Mouse (Mus musculus): ENCODE measurements around the gene Cdk12.

Gene Cdk12

GRCm38 (mm10) chr11:98318421-98319116 is 115.7 kb downstream of the Cdk12 start:
- no peak for DNase-seq (ENCODE audit: low read depth, low spot score)
- Histone ChIP-seq H3K36me3 (ENCODE audit: control insufficient read depth, insufficient read depth, low read length, poor library complexity, severe bottlenecking) (no peaks in the 10 kb centered on the region), H3K27me3 (ENCODE audit: control insufficient read depth, insufficient read depth, low read length, poor library complexity, severe bottlenecking) (peaks cover 2% of the 10 kb centered on the region; the same call in 1 of the 2 replicates)

- H3K36me3 ChIP-seq (ENCODE audit: control insufficient read depth, insufficient read depth, low read length, poor library complexity, severe bottlenecking), result no peaks in the 10 kb centered on the region
Observed at GRCm38 (mm10) chr11:98319120-98319519, 116.3 kb downstream of the Cdk12 start.

GRCm38 (mm10) chr11:98319544-98319943 is 116.7 kb downstream of the Cdk12 start:
- DNase-seq (ENCODE audit: low read depth, low spot score), result no peak
- H3K36me3 ChIP-seq (ENCODE audit: control insufficient read depth, insufficient read depth, low read length, poor library complexity, severe bottlenecking), result no peaks in the 10 kb centered on the region

More at GRCm38 (mm10) chr11:98319120-98319519, 116.3 kb downstream of the Cdk12 start:
- H3K27me3 ChIP-seq (ENCODE audit: control insufficient read depth, insufficient read depth, low read length, poor library complexity, severe bottlenecking), result peaks cover 2% of the 10 kb centered on the region; the same call in 1 of the 2 replicates
- DNase-seq (ENCODE audit: low read depth, low spot score), result no peak

GRCm38 (mm10) chr11:98319944-98320343 is 117.1 kb downstream of the Cdk12 start:
- H3K27me3 ChIP-seq (ENCODE audit: control insufficient read depth, insufficient read depth, low read length, poor library complexity, severe bottlenecking), result peaks cover 2% of the 10 kb centered on the region; the same call in 1 of the 2 replicates
- no peaks in the 10 kb centered on the region for H3K36me3 ChIP-seq (ENCODE audit: control insufficient read depth, insufficient read depth, low read length, poor library complexity, severe bottlenecking)
- no peak for DNase-seq (ENCODE audit: low read depth, low spot score)

More at GRCm38 (mm10) chr11:98319544-98319943, 116.7 kb downstream of the Cdk12 start:
- H3K27me3 ChIP-seq (ENCODE audit: control insufficient read depth, insufficient read depth, low read length, poor library complexity, severe bottlenecking), result peaks cover 2% of the 10 kb centered on the region; the same call in 1 of the 2 replicates

- DNase-seq (ENCODE audit: low read depth, low spot score), result no peak
- Histone ChIP-seq H3K27me3 (ENCODE audit: control insufficient read depth, insufficient read depth, low read length, poor library complexity, severe bottlenecking) (peaks cover 2% of the 10 kb centered on the region; the same call in 1 of the 2 replicates), H3K36me3 (ENCODE audit: control insufficient read depth, insufficient read depth, low read length, poor library complexity, severe bottlenecking) (no peaks in the 10 kb centered on the region)
Observed at GRCm38 (mm10) chr11:98320381-98320780, 117.5 kb downstream of the Cdk12 start.

GRCm38 (mm10) chr11:98320806-98321676 is 118.2 kb downstream of the Cdk12 start:
- DNase-seq (ENCODE audit: low read depth, low spot score), result no peak
- H3K27me3 ChIP-seq (ENCODE audit: control insufficient read depth, insufficient read depth, low read length, poor library complexity, severe bottlenecking), result peaks cover 2% of the 10 kb centered on the region; the same call in 1 of the 2 replicates

GRCm38 (mm10) chr11:98321677-98322003 is 118.8 kb downstream of the Cdk12 start:
- no peaks in the 10 kb centered on the region for H3K36me3 ChIP-seq (ENCODE audit: control insufficient read depth, insufficient read depth, low read length, poor library complexity, severe bottlenecking)
- no peak for DNase-seq (ENCODE audit: low read depth, low spot score)
- H3K27me3 ChIP-seq (ENCODE audit: control insufficient read depth, insufficient read depth, low read length, poor library complexity, severe bottlenecking), result peaks cover 2% of the 10 kb centered on the region; the same call in 1 of the 2 replicates

More at GRCm38 (mm10) chr11:98320806-98321676, 118.2 kb downstream of the Cdk12 start:
- H3K36me3 ChIP-seq (ENCODE audit: control insufficient read depth, insufficient read depth, low read length, poor library complexity, severe bottlenecking), result no peaks in the 10 kb centered on the region

- no peak for DNase-seq (ENCODE audit: low read depth, low spot score)
- Histone ChIP-seq H3K27me3 (ENCODE audit: control insufficient read depth, insufficient read depth, low read length, poor library complexity, severe bottlenecking) (peaks cover 2% of the 10 kb centered on the region; the same call in 1 of the 2 replicates), H3K36me3 (ENCODE audit: control insufficient read depth, insufficient read depth, low read length, poor library complexity, severe bottlenecking) (no peaks in the 10 kb centered on the region)
Observed at GRCm38 (mm10) chr11:98322159-98322558, 119.3 kb downstream of the Cdk12 start.

GRCm38 (mm10) chr11:98323136-98323866 is 120.4 kb downstream of the Cdk12 start:
- Histone ChIP-seq H3K27me3 (ENCODE audit: control insufficient read depth, insufficient read depth, low read length, poor library complexity, severe bottlenecking) (no peaks in the 10 kb centered on the region; the same call in none of the 2 replicates), H3K36me3 (ENCODE audit: control insufficient read depth, insufficient read depth, low read length, poor library complexity, severe bottlenecking) (no peaks in the 10 kb centered on the region)
- DNase-seq (ENCODE audit: low read depth, low spot score), result no peak

GRCm38 (mm10) chr11:98323933-98324332 is 121.1 kb downstream of the Cdk12 start:
- peaks cover 2% of the 10 kb centered on the region for H3K27me3 ChIP-seq (ENCODE audit: control insufficient read depth, insufficient read depth, low read length, poor library complexity, severe bottlenecking)
- DNase-seq (ENCODE audit: low read depth, low spot score), result peak; percentile 44
- no peaks in the 10 kb centered on the region for H3K36me3 ChIP-seq (ENCODE audit: control insufficient read depth, insufficient read depth, low read length, poor library complexity, severe bottlenecking)

- Histone ChIP-seq H3K27me3 (ENCODE audit: control insufficient read depth, insufficient read depth, low read length, poor library complexity, severe bottlenecking) (peaks cover 4% of the 10 kb centered on the region), H3K36me3 (ENCODE audit: control insufficient read depth, insufficient read depth, low read length, poor library complexity, severe bottlenecking) (no peaks in the 10 kb centered on the region)
- no peak for DNase-seq (ENCODE audit: low read depth, low spot score)
Observed at GRCm38 (mm10) chr11:98325191-98325820, 122.4 kb downstream of the Cdk12 start.

- Histone ChIP-seq H3K36me3 (ENCODE audit: control insufficient read depth, insufficient read depth, low read length, poor library complexity, severe bottlenecking) (no peaks in the 10 kb centered on the region), H3K27me3 (ENCODE audit: control insufficient read depth, insufficient read depth, low read length, poor library complexity, severe bottlenecking) (peaks cover 4% of the 10 kb centered on the region)
- DNase-seq (ENCODE audit: low read depth, low spot score), result no peak
Observed at GRCm38 (mm10) chr11:98325821-98326218, 123.0 kb downstream of the Cdk12 start.

GRCm38 (mm10) chr11:98326741-98327135 is 123.9 kb downstream of the Cdk12 start:
- Histone ChIP-seq H3K36me3 (ENCODE audit: control insufficient read depth, insufficient read depth, low read length, poor library complexity, severe bottlenecking) (no peaks in the 10 kb centered on the region), H3K27me3 (ENCODE audit: control insufficient read depth, insufficient read depth, low read length, poor library complexity, severe bottlenecking) (peaks cover 4% of the 10 kb centered on the region)
- DNase-seq (ENCODE audit: low read depth, low spot score), result no peak

All from splenic B cell, adult 2 months (primary cell).